Mouse (Mus musculus) ZHBTc4 (cell line): ENCODE measurements around the gene P2rx6.
A peak's percentile ranks its signal among the peaks of the same experiment; 100 is the strongest.

Experiments
- DNase-seq: peaks from one replicate; pipeline ENCODE4 v3.0.0-alpha.2; 2011; ENCODE audit warnings: low read depth, low spot score

The P2rx6 gene

DNA sequence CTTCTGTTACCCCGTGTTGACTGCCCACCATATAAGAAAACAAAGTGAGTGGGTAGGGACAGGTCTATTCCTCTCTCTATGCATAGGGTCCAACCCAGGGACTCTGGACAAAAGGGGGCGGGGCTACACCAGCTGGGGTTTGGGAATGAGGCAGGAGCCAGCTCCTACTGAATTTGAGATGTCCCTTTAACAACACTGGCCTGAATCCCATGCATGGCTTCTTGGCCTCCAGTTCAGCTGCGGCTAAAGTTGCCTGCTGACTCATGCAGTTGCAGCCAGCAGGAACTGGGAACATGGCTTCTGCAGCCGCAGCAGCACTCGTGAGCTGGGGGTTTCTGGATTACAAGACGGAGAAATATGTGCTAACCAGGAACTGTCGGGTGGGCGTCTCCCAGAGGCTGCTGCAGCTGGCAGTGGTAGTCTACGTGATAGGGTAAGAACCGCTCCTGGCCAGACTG is at the start of gene P2rx6:
TSS of gene P2rx6 (plus strand) at position 135 of the 458 bp plus-strand sequence.
- DNase-seq: peak; percentile 58

DNA sequence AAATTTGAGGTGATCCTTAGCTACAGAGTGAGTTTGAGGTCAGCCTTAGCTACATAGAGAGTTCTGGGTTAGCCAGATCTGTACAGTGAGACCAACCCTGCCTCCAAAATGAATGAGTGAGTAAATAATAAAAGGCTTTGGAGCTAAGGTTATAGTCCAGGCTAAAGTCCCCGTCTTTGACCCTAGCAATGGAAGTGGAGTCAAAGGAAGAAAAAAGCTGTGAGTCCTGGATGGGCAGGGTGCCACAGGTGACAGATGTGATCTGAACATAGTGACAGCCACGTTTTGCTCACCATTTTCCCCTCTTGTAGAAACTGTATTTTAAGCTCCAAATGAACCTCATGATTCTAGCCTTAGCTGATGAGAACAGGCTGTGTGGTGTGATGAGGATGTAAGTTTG is 42.8 kb upstream of the P2rx6 start:
- DNase-seq: no peak

DNA sequence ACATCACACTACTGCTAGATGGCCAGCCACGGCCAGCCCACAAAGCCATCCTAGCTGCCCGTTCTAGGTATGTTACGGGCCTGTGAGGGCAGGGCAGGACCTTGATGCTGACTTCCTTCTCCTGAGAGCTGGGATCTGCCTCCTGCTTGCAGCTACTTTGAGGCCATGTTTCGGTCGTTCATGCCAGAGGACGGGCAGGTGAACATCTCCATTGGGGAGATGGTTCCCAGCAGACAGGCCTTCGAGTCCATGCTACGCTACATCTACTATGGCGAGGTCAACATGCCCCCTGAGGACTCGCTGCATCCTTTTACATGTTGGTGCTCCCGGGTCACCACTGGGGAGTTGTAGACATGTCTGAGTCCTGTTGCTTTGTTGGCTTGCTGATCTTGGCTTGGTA is 37.5 kb upstream of the P2rx6 start:
- DNase-seq: no peak

DNA sequence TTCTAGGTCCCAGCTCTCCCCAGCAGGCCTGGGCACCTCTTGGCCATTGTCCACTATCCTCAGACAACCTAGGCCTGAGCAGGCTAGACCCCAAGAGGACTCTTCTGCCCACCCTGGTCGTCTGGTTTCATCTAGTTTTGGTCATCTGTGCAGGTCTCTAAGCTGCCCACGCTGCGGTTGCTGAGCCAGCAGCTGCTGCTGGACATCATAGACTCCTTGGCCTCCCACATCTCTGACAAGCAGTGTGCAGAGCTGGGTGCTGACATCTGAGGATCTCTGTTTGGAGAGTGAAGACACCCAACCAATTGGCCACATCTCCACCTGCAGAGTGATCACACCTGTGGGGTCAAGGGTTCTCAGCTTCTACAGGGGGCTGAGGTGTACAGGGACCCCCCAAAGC is 36.2 kb upstream of the P2rx6 start:
- no peak for DNase-seq

DNA sequence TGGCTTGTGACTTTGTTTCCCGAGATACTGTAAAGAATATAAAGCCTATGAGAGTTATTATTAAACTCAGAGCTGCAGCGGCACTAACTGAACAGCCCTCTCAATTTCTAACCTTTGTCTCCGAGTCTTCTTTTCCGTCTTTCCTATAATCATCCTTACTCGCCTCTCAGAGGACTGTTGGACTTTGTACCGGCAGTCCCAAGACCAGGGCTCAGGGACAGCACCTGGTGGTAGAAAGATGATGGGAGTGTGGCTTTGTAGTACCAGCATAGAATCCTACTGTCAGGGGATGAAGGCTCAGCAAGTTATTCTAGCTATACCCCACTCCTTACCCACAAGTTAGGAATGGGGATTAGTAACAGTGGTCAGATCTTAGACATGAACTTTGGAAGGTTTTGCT is 35.5 kb upstream of the P2rx6 start:
- no peak for DNase-seq

DNA sequence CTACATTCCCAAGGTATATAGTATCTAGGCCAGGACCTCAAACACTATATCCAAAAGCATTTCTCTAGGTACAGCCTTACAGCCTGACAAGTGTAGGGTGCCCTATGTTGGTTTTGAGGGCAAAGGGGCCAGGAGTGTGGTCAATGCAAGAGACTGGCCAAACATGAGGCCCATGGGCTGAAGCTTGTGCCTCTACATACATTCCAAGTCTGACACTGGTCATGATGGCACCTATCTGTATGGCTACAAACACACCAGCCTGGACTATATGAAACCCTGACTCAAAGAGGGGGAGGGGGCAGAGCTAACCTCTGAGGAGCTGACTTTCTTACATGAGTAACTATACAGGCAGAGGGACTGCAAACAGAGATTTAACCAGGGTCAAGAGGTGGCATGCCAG is 34.1 kb upstream of the P2rx6 start:
- DNase-seq: no peak

DNA sequence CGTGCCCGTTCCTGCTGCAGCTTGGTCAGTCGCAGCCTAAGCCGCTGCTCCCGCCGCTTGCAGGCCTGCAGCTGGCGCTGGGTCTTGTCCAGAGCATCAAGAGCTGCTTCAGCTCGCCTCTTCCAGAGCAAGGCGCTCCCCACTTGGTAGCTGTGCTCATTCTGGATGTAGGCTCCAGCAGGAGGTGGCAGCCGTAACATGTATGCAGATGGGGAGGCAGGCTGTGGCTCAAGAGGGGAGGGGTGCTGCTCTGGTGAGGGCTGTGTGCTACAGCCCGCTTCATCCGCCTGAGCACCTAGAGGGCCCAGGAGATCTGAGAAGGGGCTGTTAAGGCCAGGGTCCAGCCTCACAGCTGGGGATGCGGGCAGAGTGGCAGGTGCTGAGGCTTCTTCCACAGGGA is 33.4 kb upstream of the P2rx6 start:
- peak; percentile 37 for DNase-seq

DNA sequence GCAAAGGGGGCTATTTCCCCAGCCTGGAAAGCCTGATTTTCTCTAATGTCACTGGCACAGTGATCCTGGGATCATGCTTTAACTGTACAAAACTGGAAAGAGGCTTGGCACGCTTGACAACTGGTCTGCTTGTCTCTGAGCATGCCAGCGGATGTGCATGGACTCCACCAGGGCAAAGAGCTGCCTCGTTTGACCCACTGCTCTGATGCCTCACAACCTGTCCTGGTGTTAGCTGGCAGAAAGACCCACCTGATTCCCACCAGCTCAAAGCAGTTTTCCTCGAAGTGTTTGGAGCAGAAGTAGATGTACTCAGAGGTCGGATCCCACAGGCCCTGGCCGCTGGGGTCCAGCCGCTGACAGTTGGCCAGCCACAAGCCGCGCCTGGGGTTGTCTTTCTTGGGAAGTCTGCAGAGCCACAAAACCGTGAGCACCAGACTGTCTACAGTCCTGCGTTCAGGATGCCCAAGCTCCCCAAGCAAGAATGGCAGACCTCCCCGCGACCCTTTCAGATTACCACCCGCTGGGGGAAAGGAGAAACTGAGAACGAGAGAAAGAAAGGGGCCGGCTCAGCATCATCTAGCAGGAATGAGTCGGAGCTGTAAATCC is 31.6 kb upstream of the P2rx6 start:
- no peak for DNase-seq

DNA sequence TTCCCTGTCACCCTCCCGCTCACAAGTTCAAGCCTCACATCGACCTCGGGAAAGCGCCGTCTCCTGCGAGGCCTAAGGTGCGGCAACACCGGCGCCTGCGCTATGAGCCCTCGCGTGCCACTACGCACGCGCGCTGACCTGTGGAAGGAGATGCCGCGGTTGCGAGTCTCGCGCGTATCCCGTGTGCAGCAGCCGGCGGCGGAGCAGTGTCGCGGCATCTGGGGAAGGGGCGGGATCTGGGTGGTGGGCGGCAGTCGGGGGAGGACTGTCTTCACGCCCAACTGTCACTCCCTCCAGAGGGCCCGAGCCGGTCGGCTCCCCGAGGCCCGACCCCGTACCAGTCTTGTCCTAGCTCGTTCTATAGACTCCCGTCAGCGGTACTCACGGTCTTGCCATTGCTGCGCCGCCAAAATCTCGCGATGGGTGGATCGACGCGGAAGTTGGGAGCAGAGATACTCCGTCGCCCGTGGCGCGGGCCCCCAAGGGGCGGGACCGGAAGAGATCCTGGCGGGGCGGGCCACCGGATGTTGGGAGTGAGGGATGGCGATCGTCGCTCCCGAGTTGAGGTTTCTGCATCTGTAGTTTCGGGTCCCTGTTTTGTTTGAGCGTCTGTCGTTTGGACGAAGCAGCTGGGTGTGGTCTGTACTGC is 30.9 kb upstream of the P2rx6 start, which contains the start of gene Thap7:
TSS of gene Thap7 (minus strand) at position 497 of the 649 bp plus-strand sequence.
- peak; percentile 99 for DNase-seq

DNA sequence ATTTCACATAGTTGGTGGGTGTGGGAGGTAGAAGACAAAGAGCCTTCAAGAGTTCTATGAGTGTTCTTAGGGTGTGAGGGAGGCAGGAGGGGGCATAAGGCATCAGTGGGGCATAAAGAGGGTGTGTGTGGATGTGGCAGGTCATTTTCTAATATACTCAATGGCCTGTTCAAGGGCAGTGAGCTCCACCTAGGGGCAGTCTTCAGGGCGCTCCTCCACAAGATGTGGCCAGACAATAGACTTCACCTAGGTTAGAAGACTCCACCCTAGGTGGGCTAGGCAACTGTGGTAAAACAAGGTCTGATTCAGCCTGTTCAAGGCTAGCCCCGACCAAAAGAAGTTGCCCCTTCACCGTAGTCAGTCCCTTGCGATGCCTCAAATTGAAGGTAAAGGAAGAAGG is 29.4 kb upstream of the P2rx6 start:
- peak; percentile 47 for DNase-seq

DNA sequence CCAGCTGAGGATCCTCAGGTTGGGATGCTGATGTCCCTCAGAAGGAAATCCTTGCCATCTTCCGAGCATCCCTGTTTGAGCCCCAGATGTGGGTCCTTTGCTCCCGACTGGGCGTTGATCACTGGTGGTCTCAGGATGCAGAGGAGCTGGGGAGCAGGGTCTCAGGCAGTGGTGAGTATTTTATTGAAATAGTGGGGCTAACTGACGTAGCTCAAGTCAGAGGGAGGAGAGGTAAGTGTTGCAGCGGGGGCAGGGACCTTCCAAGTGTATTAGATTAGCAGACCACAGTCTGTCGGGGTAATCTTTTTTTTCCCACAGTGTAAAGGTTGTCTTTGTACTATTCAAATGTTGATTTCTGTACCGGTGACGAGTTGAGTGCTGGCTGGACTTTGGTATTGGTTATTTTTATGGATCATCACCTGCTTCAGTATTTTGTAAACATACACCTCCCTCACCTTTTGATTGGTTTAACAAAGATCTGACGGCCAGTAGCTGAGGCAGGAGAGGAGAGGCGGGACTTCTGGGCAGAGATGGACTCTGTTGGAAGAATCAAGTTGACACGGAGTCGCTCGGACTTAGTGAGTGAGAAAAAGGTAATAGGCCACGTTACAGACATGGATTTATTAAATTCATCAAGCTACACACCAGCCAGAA is 28.9 kb upstream of the P2rx6 start:
- DNase-seq: no peak

DNA sequence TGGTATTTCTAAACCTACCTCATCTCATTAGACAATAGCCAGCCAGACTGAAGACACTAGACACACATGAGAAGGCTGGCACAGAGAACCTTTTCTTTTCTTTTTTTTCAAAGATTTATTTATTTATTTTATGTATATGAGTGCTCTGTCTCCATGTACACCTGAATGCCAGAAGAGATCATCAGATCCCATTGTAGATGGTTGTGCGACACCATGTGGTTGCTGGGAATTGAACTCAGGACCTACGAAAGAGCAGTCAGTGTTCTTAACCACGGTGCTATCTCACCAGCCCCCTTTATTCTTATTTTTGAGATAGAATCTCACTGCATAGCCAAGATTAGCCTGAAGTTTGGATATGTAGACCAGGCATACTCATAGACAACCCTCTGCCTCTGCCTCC is 25.1 kb upstream of the P2rx6 start:
- DNase-seq: no peak

DNA sequence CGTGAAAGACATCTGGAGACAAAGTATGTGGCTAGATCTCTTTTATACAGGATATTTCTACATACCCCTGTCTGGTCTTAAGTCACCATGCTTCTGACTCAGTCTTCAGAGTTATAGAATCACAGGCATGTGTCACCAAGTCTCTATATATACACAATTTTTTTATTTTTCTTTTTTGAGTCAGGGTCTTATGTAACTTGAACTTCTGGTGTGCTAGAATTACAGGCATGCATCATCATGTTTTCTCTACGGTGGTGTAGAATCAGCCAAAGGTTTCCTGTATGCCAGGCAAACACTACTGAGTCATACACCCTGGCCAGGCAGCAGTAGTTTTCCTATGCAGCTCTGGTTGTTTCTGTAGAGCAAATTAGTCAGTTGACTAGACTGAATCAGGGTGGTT is 19.1 kb upstream of the P2rx6 start:
- DNase-seq: no peak

DNA sequence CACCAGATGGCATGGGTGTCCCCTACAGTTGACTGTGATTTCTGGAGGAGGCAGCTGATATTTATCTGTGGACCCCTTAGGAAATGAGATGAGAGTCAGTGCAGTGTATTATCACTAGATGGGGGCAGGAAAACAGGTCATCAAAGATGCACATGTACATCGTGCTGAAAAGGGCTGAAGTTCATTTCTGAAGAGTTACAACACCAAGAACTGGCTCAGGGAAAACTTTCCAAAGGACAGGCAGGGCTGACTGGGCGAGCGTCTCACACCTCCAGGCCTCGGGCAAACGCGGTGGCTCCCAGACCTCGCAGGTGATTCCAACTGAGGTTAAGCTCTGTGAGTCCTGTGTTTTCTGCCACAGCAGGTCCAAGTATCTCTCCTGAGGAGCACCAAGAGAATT is 8.8 kb upstream of the P2rx6 start:
- no peak for DNase-seq

DNA sequence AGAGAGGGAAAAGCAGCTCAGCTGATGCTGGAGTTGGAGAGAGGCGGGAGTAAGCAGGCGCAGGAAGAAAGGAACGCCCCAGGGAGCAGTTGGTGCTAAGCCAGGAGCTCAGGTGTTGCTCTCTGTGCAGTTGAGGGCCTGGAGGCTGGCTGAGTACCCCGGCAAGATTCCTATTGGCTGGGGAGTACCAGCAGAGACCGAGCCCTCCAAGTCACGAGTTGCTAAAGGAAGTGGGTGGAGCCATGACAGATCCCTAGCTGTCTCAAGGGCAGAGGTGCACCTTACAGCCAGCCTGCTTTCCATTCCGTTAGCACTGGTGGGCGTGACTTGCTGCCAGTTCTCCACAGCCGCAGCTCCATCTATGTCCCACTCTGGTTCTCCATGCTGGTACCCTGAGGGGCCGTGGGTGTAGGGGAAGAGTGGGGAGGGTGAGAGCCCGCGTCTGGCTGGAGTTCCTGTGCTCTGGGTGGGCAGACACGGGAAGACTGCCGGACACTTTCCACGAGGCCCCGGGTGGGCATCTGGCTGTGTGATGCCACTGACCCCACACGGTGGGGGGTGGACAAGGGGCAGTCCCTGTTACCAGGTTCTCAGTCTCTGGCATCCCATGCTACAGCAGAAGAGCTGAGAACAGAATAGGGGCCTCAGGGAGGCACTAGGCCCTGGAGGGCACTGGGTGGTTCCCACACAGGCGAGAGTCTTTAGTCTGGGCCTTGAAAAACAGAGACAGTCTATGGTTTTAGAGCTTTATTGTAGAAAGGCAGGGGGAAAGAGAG is 7.6 kb upstream of the P2rx6 start:
- DNase-seq: peak; percentile 98

DNA sequence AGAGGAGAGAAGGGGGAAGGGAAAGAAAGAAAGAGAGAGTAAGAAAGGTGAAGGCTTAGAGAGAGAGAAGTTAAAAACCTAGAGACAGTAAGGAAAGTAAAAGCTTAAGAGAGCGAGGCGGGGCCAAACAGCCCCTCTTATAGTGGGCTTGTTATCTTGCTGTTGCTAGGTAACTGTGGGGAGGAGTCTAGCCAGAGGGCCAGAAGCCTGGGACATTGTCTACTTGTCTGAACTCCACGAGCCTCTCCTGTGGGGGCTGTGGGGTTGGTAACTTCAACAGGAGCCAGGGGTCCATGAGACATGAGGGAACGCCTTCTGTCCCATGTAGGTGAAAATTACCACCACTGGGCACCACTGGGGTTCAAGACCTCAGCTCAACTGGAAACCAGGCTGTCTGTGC is 7.0 kb upstream of the P2rx6 start:
- peak; percentile 71 for DNase-seq

DNA sequence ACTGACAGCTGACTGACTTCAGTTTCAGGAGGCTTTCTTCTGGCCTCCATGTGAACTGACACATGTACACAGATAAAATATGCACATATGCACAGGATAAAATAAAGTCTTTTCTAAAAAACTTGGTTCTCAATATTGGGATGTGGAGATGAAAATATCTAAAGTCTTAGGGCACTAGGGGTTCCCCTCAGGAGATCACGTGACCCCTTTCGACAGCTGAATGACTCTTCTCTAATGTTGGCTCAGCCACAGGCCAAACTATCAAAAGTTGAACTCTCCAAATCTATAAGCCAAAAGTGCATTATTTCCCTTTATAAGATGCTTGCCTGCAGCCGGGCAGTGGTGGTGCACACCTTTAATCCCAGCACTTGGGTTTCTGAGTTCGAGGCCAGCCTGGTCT is 5.5 kb upstream of the P2rx6 start:
- DNase-seq: no peak

DNA sequence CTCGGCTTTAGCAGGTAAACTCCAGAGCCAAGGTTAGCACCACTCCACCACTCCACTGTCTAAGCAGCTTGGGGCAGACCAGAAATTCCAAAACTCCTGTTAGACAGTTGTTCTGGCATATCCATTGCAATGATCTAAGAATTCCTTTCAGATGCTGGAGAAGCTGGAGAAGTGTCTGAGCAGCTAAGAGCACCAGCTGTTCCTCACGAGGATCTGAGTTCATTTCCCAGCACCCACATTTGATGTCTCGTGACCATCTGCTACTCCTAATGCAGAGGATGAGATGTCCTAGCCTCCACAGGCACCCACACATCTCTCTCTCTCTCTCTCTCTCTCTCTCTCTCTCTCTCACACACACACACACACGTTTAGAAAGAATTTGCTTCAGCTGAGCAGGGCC is 4.8 kb upstream of the P2rx6 start:
- DNase-seq: no peak

DNA sequence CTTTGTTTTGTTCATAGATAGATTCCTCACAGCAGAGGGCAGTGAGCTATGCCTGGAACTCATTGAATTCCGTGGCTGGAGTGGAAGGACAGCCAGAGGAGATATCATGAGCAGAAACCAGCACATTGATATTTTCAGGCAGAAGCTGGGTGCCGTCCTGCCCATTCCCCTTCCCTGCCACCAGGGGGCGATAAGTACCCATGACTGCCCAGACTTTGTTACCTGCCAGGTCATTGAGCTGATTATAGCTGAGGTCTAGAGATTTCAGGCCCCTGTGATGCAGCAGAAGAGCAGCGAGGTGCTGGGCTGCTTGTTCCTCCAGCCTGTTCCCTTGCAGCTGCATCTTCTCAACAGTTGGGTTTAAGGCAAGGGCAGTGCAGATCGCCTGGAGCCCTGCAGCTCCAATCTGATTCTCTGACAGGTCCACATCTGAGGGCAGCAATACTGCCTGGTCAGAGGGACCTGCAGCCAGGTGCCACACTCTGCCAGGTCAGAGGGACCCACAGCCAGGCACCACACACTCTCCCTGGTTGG is 3.7 kb upstream of the P2rx6 start:
- DNase-seq: peak; percentile 80

DNA sequence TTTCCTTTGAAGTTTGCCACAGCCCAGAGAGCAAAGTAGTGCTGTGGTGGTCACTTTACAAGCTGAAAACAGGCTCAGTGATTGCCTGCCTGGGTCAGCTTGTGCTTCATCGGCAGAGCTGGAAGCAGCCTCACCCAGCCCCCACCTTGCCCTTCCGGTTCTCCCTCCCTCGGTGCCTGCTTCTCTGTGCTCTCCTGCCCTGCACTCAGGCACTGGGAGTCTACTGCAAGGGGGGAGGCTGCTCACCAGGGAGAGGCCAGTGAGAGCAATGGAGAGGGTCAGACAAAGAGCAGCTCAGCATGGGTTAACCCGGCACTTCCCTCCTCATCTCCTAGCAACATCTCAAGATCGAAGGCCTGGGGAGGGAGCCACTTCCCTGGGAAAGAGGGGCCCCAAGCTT is 2.9 kb upstream of the P2rx6 start:
- peak; percentile 48 for DNase-seq

DNA sequence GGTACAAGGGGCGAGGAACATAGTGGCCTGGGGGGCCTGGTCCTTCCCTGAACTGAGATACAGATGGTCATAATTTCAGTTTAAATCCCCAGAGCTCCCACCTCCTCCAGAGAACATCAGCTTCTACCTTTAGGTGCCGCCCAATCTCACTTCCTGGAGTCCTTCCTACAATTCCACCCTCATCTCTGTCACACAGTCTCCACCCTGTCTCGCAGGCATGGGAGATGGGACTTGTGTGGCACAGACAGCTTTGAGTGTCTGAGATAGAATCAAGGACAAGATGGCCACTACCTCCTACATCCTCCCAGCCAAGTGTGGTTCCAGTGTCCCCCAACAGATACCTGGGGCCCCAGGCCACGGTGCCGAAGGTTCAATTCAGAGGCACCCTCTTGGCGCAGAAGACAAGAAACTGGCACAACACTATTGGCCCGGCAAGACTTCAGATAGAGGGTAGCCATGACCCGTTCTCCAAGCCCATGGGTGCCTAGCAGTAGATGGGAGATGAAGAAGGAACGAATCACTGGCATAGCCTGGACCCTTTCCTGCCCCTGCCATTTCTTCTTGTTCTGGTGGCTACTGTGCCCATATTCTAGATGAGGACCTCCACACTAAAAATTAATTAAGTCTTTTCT is 2.2 kb upstream of the P2rx6 start:
- DNase-seq: no peak
